Mouse (Mus musculus) cerebellum, adult 11-12 months (tissue): Measurements from ENCODE around the gene Fez1.

ENCODE experiments used
- DNase-seq: peaks from one replicate; pipeline ENCODE4 v3.0.0; 2022

Gene Fez1

GRCm38 (mm10) chr9:36895009-36895693 lies 73.5 kb downstream of the Fez1 start:
- peak; percentile 81 for DNase-seq

GRCm38 (mm10) chr9:36898560-36898959 lies 76.9 kb downstream of the Fez1 start:
- no peak for DNase-seq

GRCm38 (mm10) chr9:36900464-36900863 lies 78.8 kb downstream of the Fez1 start:
- DNase-seq = no peak

- DNase-seq = no peak
These were observed 83.8 kb downstream of the Fez1 start for GRCm38 (mm10) chr9:36905452-36905851.

DNA sequence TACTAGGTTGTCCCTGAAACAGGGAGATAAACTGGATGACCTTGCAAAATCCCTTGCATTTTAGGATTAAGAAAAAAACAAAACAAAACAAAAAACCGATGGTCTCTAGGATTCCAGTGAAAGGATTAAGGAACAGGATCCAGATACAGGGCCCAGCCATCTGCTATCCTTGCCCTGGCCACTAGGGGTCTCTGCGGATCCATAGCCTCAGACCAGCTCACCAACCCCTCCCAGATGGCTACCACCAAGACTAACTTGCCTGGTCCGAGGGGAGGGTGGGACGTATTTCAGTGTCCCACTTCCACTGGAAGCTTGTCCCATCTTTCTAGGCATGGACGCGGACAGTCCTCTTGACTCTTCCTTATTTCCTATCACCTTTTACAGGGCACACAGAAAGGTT lies 94.7 kb downstream of the Fez1 start:
- peak; percentile 70 for DNase-seq

GRCm38 (mm10) chr9:36916915-36917314 lies 95.3 kb downstream of the Fez1 start:
- no peak for DNase-seq

DNA sequence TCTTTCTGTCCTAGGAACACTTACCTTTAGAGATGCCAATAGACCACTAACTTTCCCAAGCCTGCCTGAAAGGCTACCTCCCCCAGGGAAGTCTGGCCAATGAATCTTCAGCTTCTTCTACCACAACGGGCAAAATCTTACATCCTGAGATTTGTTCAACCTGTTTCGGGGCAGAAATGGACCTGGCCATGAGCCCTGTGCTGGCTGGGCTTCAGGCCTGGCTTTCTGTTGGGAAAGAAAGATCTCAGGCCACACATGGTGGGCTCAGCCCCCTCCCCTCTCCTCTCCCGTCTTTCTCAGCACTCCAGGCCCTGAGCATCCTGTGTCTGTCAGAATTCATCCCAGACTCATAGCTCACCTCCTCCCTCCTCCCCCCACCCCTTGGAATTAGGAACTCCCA lies 96.9 kb downstream of the Fez1 start:
- DNase-seq = no peak

- no peak for DNase-seq
These were observed 97.8 kb downstream of the Fez1 start for GRCm38 (mm10) chr9:36919472-36919871.

DNA sequence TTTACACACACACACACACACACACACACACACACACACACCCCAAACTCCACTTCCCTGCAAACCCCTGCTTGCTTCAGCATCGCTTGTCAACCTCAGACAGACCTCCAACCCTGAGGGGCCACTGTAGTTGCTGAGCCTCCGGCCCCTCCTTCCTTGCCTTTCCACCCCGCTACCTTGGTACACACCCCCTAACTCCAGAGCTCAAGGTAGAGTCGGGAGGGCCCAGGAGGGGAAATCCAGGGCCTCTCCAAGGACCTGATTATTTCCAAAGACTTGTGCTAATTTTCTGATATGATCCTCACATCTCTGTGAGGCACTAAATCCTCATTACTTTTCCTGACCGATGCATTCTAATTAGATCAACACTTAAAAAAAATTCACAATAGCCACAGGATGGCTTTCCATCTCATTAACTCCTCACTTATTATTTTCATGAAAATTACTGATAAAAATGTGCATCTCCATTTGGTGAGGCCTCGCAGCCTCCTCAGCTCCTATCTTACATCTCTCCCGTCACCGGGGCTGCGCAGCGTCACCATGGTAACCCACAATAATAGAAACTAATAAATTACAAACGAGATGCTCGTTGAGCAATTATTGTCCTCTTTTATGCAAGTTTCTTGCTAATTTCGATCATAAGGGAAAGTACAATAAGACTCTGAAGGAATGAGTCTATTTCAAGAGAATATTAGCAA lies 100.2 kb downstream of the Fez1 start:
- no peak for DNase-seq

DNA sequence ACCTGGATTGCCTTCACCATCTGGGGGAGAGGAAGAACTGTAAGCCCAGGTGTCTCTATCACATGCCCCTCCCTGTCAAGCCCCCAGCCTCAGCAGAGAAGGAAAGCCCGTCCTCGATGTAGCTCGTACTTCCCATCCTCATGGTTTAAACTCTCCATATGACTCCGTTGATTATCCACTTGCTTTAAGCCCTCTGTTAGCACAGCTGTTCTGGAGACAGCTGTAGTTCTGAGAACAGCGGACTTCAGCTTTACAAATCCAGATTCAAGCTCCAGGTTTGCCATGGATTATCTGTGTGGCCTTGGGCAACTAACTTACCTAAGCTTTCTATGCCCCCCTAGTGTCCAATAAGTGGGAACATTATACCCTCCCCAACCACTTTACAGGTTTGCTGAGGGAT lies 102.1 kb downstream of the Fez1 start:
- no peak for DNase-seq
